Mouse (Mus musculus): ENCODE data around the gene Fstl4. TPM values are rescaled to one million over a fixed set of nuclear protein-coding genes. Genes with fewer than 3 reads are reported as not detected.
A peak's percentile ranks its signal among the peaks of the same experiment; 100 is the strongest.

Fstl4 gene
- total RNA-seq, 2 experiments from 2014 or later: not detected

GRCm38 (mm10) chr11:53109701-53110467, 345.4 kb downstream of the Fstl4 start:
- no peak for ATAC-seq (replicated peaks; ENCODE audit: low FRiP score, poor library complexity, severe bottlenecking)

- no peak for ATAC-seq (replicated peaks; ENCODE audit: low FRiP score, poor library complexity, severe bottlenecking)
Observed at GRCm38 (mm10) chr11:53115711-53116110, 351.3 kb downstream of the Fstl4 start.

- ATAC-seq (replicated peaks; ENCODE audit: low FRiP score, poor library complexity, severe bottlenecking): no peak
Observed at GRCm38 (mm10) chr11:53116356-53116755, 351.9 kb downstream of the Fstl4 start.

- ATAC-seq (replicated peaks; ENCODE audit: low FRiP score, poor library complexity, severe bottlenecking): 0 out of 2 replicates have a peak, but pooled peaks have one; percentile 31
Observed at GRCm38 (mm10) chr11:53118226-53118965, 354.0 kb downstream of the Fstl4 start.

GRCm38 (mm10) chr11:53119966-53120365, 355.5 kb downstream of the Fstl4 start:
- no peak for ATAC-seq (replicated peaks; ENCODE audit: low FRiP score, poor library complexity, severe bottlenecking)

GRCm38 (mm10) chr11:53121208-53121607, 356.8 kb downstream of the Fstl4 start:
- ATAC-seq (replicated peaks; ENCODE audit: low FRiP score, poor library complexity, severe bottlenecking): no peak

GRCm38 (mm10) chr11:53124799-53125198, 360.4 kb downstream of the Fstl4 start:
- ATAC-seq (replicated peaks; ENCODE audit: low FRiP score, poor library complexity, severe bottlenecking): no peak

GRCm38 (mm10) chr11:53126660-53127059, 362.2 kb downstream of the Fstl4 start:
- no peak for ATAC-seq (replicated peaks; ENCODE audit: low FRiP score, poor library complexity, severe bottlenecking)

GRCm38 (mm10) chr11:53128661-53129060, 364.2 kb downstream of the Fstl4 start:
- ATAC-seq (replicated peaks; ENCODE audit: low FRiP score, poor library complexity, severe bottlenecking): no peak

- ATAC-seq (replicated peaks; ENCODE audit: low FRiP score, poor library complexity, severe bottlenecking): no peak
Observed at GRCm38 (mm10) chr11:53132406-53133035, 368.1 kb downstream of the Fstl4 start.

- no peak for ATAC-seq (replicated peaks; ENCODE audit: low FRiP score, poor library complexity, severe bottlenecking)
Observed at GRCm38 (mm10) chr11:53136371-53136770, 371.9 kb downstream of the Fstl4 start.

GRCm38 (mm10) chr11:53137381-53137780, 372.9 kb downstream of the Fstl4 start:
- ATAC-seq (replicated peaks; ENCODE audit: low FRiP score, poor library complexity, severe bottlenecking): no peak

GRCm38 (mm10) chr11:53138212-53138611, 373.8 kb downstream of the Fstl4 start:
- no peak for ATAC-seq (replicated peaks; ENCODE audit: low FRiP score, poor library complexity, severe bottlenecking)

- ATAC-seq (replicated peaks; ENCODE audit: low FRiP score, poor library complexity, severe bottlenecking): no peak
Observed at GRCm38 (mm10) chr11:53139666-53140065, 375.2 kb downstream of the Fstl4 start.

- no peak for ATAC-seq (replicated peaks; ENCODE audit: low FRiP score, poor library complexity, severe bottlenecking)
Observed at GRCm38 (mm10) chr11:53140196-53140595, 375.8 kb downstream of the Fstl4 start.

GRCm38 (mm10) chr11:53140722-53141400, 376.4 kb downstream of the Fstl4 start:
- no peak for ATAC-seq (replicated peaks; ENCODE audit: low FRiP score, poor library complexity, severe bottlenecking)

GRCm38 (mm10) chr11:53143522-53143921, 379.1 kb downstream of the Fstl4 start:
- no peak for ATAC-seq (replicated peaks; ENCODE audit: low FRiP score, poor library complexity, severe bottlenecking)

GRCm38 (mm10) chr11:53144506-53144905, 380.1 kb downstream of the Fstl4 start:
- ATAC-seq (replicated peaks; ENCODE audit: low FRiP score, poor library complexity, severe bottlenecking): no peak

- no peak for ATAC-seq (replicated peaks; ENCODE audit: low FRiP score, poor library complexity, severe bottlenecking)
Observed at GRCm38 (mm10) chr11:53146290-53146689, 381.9 kb downstream of the Fstl4 start.

- no peak for ATAC-seq (replicated peaks; ENCODE audit: low FRiP score, poor library complexity, severe bottlenecking)
Observed at GRCm38 (mm10) chr11:53156463-53156862, 392.0 kb downstream of the Fstl4 start.

Measured in erythroid progenitor cell, adult 5-6 weeks (primary cell).